Mouse (Mus musculus): ENCODE measurements around the gene Nrcam. TPM values are rescaled to one million over a fixed set of nuclear protein-coding genes. Genes with fewer than 3 reads are reported as not detected.

The Nrcam gene
- total and polyA plus RNA-seq, 3 experiments: 0.05 to 0.33 (median 0.13) TPM

DNA sequence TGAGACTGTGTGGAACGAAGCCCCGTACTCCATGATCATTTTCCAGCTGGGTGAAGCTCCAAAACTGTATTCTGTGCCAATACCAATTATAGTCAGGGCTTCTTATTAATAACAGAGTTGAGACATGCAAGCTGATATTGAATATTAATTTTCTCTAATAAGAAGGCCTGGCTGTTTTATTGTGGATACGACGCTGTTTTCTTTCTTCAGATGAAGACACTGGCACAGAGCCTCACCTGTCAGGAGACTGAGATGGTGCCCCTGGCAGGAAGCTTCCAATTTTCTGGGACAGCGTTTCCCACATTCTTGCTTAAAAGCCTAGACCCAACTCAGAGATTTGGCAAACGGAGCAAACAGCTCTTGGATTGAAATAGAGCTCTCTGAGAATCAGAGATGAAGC is 47.3 kb downstream of the Nrcam start:
- H3K4me1 ChIP-seq (ENCODE audit: control insufficient read depth in 1 of 2, insufficient read depth in 2 of 2): peaks cover 0 to 11% of the 10 kb centered on the region in 2 experiments; a peak in 2 of 4 replicates
- H3K27ac ChIP-seq (ENCODE audit: insufficient read depth, low read depth): no peak overlapping the region
- no peak for DNase-seq (ENCODE audit: extremely low read depth)
- no peaks in the 10 kb centered on the region for H3K36me3 ChIP-seq (replicated peaks in 1 of 2; ENCODE audit: control insufficient read depth in 1 of 2, insufficient read depth in 1 of 2, low read length in 1 of 2)
- no peaks in the 10 kb centered on the region for H3K27me3 ChIP-seq (replicated peaks)
- in situ Hi-C loops (cut with MboI; ENCODE audit: low pct_ligation_motif_present, low pct_unique_long_range_greater_than_20kb, low sequenced_read_pairs) (no loop called here), dilution Hi-C loops (cut with MboI; ENCODE audit: extremely low pct_ligation_motif_present, extremely low pct_unique_long_range_greater_than_20kb, low sequenced_read_pairs) (no loop called here)
- no peak overlapping the region for H3K4me3 ChIP-seq (replicated peaks in 1 of 3; ENCODE audit: low read depth in 2 of 3, low read length in 2 of 3, poor library complexity in 1 of 3)
- TF ChIP-seq MAFK (IDR thresholded peaks at IDR 0.05; ENCODE audit: insufficient replicate concordance, low read length) (no peak), SMC3 (IDR thresholded peaks at IDR 0.05; ENCODE audit: low read depth, low read length) (no peak), UBTF (IDR thresholded peaks at IDR 0.05; ENCODE audit: low read depth, low read length) (no peak), GABPA (IDR thresholded peaks at IDR 0.05; ENCODE audit: insufficient replicate concordance, low read depth, low read length) (no peak), MXI1 (IDR thresholded peaks at IDR 0.05; ENCODE audit: low read depth, low read length) (no peak)
- H3K9ac ChIP-seq (ENCODE audit: insufficient read depth, low read depth): no peak overlapping the region
- H3K4me2 ChIP-seq (ENCODE audit: insufficient read depth, low read depth, poor library complexity, severe bottlenecking): no peak overlapping the region
- no peaks in the 10 kb centered on the region for H3K9me3 ChIP-seq (replicated peaks; ENCODE audit: low read length)
- no peaks in the 10 kb centered on the region for H3K79me2 ChIP-seq (replicated peaks; ENCODE audit: control insufficient read depth, extremely low read depth, insufficient read depth, poor library complexity, severe bottlenecking)

GRCm38 (mm10) chr12:44378431-44379161 is 49.9 kb downstream of the Nrcam start:
- Histone ChIP-seq H3K27me3 (replicated peaks) (no peaks in the 10 kb centered on the region), H3K4me1 (ENCODE audit: control insufficient read depth in 1 of 2, insufficient read depth in 2 of 2) (peaks cover 0 to 7% of the 10 kb centered on the region in 2 experiments; a peak in 2 of 4 replicates), H3K9ac (ENCODE audit: insufficient read depth, low read depth) (no peak overlapping the region), H3K27ac (ENCODE audit: insufficient read depth, low read depth) (no peak overlapping the region), H3K36me3 (replicated peaks in 1 of 2; ENCODE audit: control insufficient read depth in 1 of 2, insufficient read depth in 1 of 2, low read length in 1 of 2) (no peaks in the 10 kb centered on the region), H3K9me3 (replicated peaks; ENCODE audit: low read length) (no peaks in the 10 kb centered on the region), H3K4me3 (replicated peaks in 1 of 3; ENCODE audit: low read depth in 2 of 3, low read length in 2 of 3, poor library complexity in 1 of 3) (no peak overlapping the region), H3K79me2 (replicated peaks; ENCODE audit: control insufficient read depth, extremely low read depth, insufficient read depth, poor library complexity, severe bottlenecking) (no peaks in the 10 kb centered on the region), H3K4me2 (ENCODE audit: insufficient read depth, low read depth, poor library complexity, severe bottlenecking) (no peak overlapping the region)
- TF ChIP-seq USF2 (conservative IDR thresholded peaks at IDR 0.05; ENCODE audit: low read depth, low read length) (no peak), PAX5 (IDR thresholded peaks at IDR 0.05; ENCODE audit: low read length) (no peak), MAX (IDR thresholded peaks at IDR 0.05; ENCODE audit: low read length) (no peak), RAD21 (IDR thresholded peaks at IDR 0.05; ENCODE audit: low read depth, low read length) (no peak)
- DNase-seq (ENCODE audit: extremely low read depth): no peak
- in situ Hi-C loops (cut with MboI; ENCODE audit: low pct_ligation_motif_present, low pct_unique_long_range_greater_than_20kb, low sequenced_read_pairs) (no loop called here), dilution Hi-C loops (cut with MboI; ENCODE audit: extremely low pct_ligation_motif_present, extremely low pct_unique_long_range_greater_than_20kb, low sequenced_read_pairs) (no loop called here)

- DNase-seq (ENCODE audit: extremely low read depth): no peak
- no peaks in the 10 kb centered on the region for H3K9me3 ChIP-seq (replicated peaks; ENCODE audit: low read length)
- H3K27me3 ChIP-seq (replicated peaks): no peaks in the 10 kb centered on the region
- H3K36me3 ChIP-seq (replicated peaks in 1 of 2; ENCODE audit: control insufficient read depth in 1 of 2, insufficient read depth in 1 of 2, low read length in 1 of 2): no peaks in the 10 kb centered on the region
- H3K9ac ChIP-seq (ENCODE audit: insufficient read depth, low read depth): no peak overlapping the region
- H3K4me2 ChIP-seq (ENCODE audit: insufficient read depth, low read depth, poor library complexity, severe bottlenecking): no peak overlapping the region
- H3K27ac ChIP-seq (ENCODE audit: insufficient read depth, low read depth): no peak overlapping the region
- in situ Hi-C loops (cut with MboI; ENCODE audit: low pct_ligation_motif_present, low pct_unique_long_range_greater_than_20kb, low sequenced_read_pairs) (no loop called here), dilution Hi-C loops (cut with MboI; ENCODE audit: extremely low pct_ligation_motif_present, extremely low pct_unique_long_range_greater_than_20kb, low sequenced_read_pairs) (no loop called here)
- TF ChIP-seq JUN (IDR thresholded peaks at IDR 0.05; ENCODE audit: insufficient read depth, low read depth, low read length) (no peak), BHLHE40 (IDR thresholded peaks at IDR 0.05; ENCODE audit: low read depth, low read length) (no peak), ZC3H11A (IDR thresholded peaks at IDR 0.05; ENCODE audit: low read depth, low read length) (no peak), CHD2 (IDR thresholded peaks at IDR 0.05; ENCODE audit: low read length) (no peak), ZKSCAN1 (IDR thresholded peaks at IDR 0.05; ENCODE audit: borderline replicate concordance, low read depth, low read length) (no peak), EP300 (IDR thresholded peaks at IDR 0.05; ENCODE audit: low read length) (no peak), POLR2AphosphoS2 (IDR thresholded peaks at IDR 0.05; ENCODE audit: low read depth, low read length) (no peak), USF1 (IDR thresholded peaks at IDR 0.05; ENCODE audit: low read depth, low read length) (no peak), MYC (IDR thresholded peaks at IDR 0.05; ENCODE audit: low read depth, low read length) (no peak), POLR2A (IDR thresholded peaks at IDR 0.05; ENCODE audit: low read depth, low read length) (no peak), JUND (conservative IDR thresholded peaks at IDR 0.05; ENCODE audit: low read depth, low read length) (no peak), MXI1 (IDR thresholded peaks at IDR 0.05; ENCODE audit: low read depth, low read length) (no peak)
- H3K79me2 ChIP-seq (replicated peaks; ENCODE audit: control insufficient read depth, extremely low read depth, insufficient read depth, poor library complexity, severe bottlenecking): no peaks in the 10 kb centered on the region
- no peak overlapping the region for H3K4me3 ChIP-seq (replicated peaks in 1 of 3; ENCODE audit: low read depth in 2 of 3, low read length in 2 of 3, poor library complexity in 1 of 3)
- no peaks in the 10 kb centered on the region for H3K4me1 ChIP-seq (ENCODE audit: control insufficient read depth in 1 of 2, insufficient read depth in 2 of 2)
Measured at GRCm38 (mm10) chr12:44380805-44381204, 52.1 kb downstream of the Nrcam start.
